In the genomic region with DNA sequence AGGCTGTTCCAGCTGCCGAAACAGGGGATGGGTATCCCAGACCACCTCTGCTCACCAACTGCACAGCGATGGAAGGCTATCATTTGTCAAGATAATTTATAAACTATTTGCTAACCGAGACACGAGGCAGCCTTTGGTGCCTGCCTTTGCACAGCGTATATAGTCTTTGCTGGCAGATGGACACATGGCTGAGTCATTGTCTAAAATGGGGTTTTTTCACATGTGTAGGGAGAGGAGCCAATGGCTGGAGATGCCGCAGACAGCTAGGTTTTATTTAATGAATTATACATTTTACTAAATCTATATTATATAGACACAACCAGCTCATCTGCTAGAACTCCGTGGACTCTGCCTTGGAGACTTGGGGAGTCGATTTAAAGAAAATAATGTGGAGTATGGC, we compare ENCODE assay signal across 22 mouse cellular contexts. TPM values are rescaled to one million over a fixed set of nuclear protein-coding genes. Genes with fewer than 3 reads are reported as not detected.
DNase-seq lines count a peak whose midpoint lies in the region.
"Had no signal": no experiment of that assay in that cellular context is flagged by ENCODE, and none has a peak within 500 bp of the region (broad histone marks: within the 10 kb centered on the region; RNA-seq: fewer than 3 reads in every experiment).

No protein-coding gene starts in this region.

- DNase-seq in frontal cortex, adult 2 months (ENCODE audit: extremely low spot score in 1 of 2, low spot score in 1 of 2) = peak; percentile 48 to 73
- no peak for DNase-seq in frontal cortex, postnatal 10 days (ENCODE audit: low spot score in 2 of 2)
- DNase-seq in left cerebral cortex, postnatal 36 days (ENCODE audit: low spot score in 2 of 2) = peak; percentile 42
- no peak for DNase-seq in left cerebral cortex, adult 11 months (ENCODE audit: low spot score)
- peak; percentile 54 to 60 for DNase-seq in right cerebral cortex, adult 2 months (ENCODE audit: low spot score in 2 of 2)
- no peak for DNase-seq in right cerebral cortex, postnatal 4 days
- DNase-seq in heart, adult 18-20 months = no peak
- DNase-seq: adrenal gland, adult 8-10 months; cerebellum, adult 8-10 months; cerebellum, postnatal 25 days; gastrocnemius, postnatal 14 days; heart, postnatal 36 days; kidney, adult 9 months; kidney, postnatal 10 days; layer of hippocampus, postnatal 36 days; liver, embryonic 13.5 days; lung, adult 18-20 months; lung, postnatal 4 days; retina, postnatal 1 day; spleen, adult 18-20 months; thymus, adult 18-20 months; thymus, postnatal 25 days had no signal

- intact Hi-C loops in left cerebral cortex, postnatal 36 days (cut with DNase I) = loop anchor here (10.0 kb wide), 1 partner anchor 252 kb away; no protein-coding TSS in a partner anchor

RNA-seq across cellular contexts. Expression of gene Plxnc1, which starts 37.9 kb away (rescaled TPM):
- polyA plus RNA-seq in frontal cortex, adult 2 months (2012; rRNA removed) = 15.0 and 16.7 TPM in 2 replicates
- total RNA-seq in left cerebral cortex, postnatal 36 days (2021) = 10 to 100 TPM; 37.2 to 47.8 TPM
- total RNA-seq in heart, adult 18-20 months (2021) = 1 to 10 TPM; 1.8 to 3.4 TPM

Comparison
In these comparisons a context has a peak if more than half of its experiments do, and no peak if none do; other contexts are left out.
1. DNase-seq: peak in frontal cortex, adult 2 months (2 of 2), left cerebral cortex, postnatal 36 days (2 of 2) and right cerebral cortex, adult 2 months (2 of 2); none in frontal cortex, postnatal 10 days (0 of 2), left cerebral cortex, adult 11 months (single experiment), right cerebral cortex, postnatal 4 days (single experiment) and heart, adult 18-20 months (0 of 2).
2. RNA of gene Plxnc1, which starts 37.9 kb away (total RNA-seq): 37.2 to 47.8 TPM in left cerebral cortex, postnatal 36 days; 1.8 to 3.4 TPM in heart, adult 18-20 months; every median in the first group is over 4 times any median in the second.